Mouse (Mus musculus): Measurements from ENCODE around the gene Ptprj.
"Not testable (repeated sequence)": the region's sequence is repeated elsewhere in the genome, so short reads cannot be mapped to it uniquely, and the experiment has no call there.

Ptprj gene

DNA sequence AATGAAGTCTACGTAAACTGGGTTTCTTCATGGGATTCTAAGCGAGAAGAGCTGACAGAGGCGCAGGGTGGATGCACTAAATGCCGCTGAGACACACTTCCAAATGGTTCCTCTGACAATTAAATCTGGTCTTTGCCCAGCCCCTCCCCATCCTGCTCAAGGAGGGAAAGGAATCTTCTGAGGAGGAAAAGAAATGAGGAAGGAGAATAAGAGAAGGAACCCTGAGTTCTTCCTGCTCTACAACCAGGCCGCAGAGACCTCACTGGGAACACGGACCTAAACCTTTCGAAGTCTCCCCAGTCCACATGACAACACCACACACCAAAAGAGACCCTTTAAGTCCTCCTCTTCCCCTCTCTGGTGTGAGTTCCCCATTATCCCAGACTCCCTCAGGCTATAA lies 101.9 kb downstream of the Ptprj start:
- no peak for DNase-seq (ENCODE audit: low spot score)

DNA sequence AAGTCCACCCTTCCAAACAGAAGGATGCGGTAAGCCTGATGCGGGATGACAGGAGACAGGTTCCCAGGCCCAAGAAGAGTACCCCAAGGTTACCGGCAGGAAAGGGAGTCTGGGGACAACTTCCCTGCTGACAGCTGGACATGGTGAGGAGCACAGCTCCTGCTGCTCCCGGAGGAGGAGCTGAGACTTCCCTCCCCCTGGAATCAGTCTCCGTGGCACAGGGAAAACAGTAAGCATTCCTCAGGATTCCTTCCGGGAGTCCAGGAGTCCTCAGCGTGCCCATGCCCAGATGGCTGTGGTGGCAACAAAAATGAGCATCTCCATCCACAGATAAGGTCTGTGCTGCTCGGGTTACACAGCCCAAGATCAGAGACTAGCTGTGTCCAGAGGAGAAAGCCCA lies 102.8 kb downstream of the Ptprj start:
- no peak for DNase-seq (ENCODE audit: low spot score)

GRCm38 (mm10) chr2:90476792-90477191 lies 103.7 kb downstream of the Ptprj start:
- no peak for DNase-seq (ENCODE audit: low spot score)

- DNase-seq (ENCODE audit: low spot score): no peak
Observed at GRCm38 (mm10) chr2:90476319-90476718, 104.1 kb downstream of the Ptprj start.

- peak; percentile 89 for DNase-seq (ENCODE audit: low spot score)
Observed at GRCm38 (mm10) chr2:90474593-90475405, 105.6 kb downstream of the Ptprj start.

DNA sequence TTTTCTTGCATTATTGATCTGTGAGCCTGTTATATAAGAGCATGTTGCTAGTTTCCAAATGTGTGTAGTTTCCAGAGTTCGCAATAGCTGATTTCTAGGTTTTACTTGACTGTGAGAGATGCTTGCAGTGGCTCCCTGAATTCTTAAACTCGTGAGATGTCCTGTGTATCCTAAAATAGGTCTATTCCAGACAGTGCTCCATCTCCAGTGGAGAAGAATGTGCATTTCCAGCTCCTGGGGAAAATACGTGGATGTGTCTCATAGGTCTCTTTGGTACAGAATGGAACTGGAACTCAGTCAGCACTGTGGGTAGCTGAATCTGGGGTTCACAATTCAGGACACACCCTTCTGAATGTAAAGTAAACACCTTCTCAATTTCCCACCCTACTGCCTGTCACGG lies 107.7 kb downstream of the Ptprj start:
- no peak for DNase-seq (ENCODE audit: low spot score)

DNA sequence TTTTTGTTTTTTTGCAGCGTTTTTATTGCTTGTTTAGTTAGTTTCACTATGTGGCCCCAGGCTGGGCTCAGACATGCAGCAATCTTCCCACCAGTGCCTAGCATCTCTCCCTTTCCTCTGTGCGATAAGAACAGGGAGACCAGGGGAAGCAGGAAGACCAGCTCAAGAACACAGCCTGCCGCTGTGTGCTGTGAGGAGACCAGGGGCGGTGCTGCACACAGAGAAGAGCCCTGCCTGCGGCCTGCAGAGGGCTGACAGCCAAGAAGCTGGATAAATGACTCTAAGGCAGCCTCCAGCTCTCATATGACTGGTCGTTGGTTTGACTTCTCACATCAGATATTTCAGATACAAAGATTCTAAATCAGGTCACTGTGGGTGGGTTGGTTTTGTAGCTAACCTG lies 110.3 kb downstream of the Ptprj start:
- DNase-seq (ENCODE audit: low spot score): no peak

- DNase-seq (ENCODE audit: low spot score): no peak
Observed at GRCm38 (mm10) chr2:90466480-90466879, 114.0 kb downstream of the Ptprj start.

DNA sequence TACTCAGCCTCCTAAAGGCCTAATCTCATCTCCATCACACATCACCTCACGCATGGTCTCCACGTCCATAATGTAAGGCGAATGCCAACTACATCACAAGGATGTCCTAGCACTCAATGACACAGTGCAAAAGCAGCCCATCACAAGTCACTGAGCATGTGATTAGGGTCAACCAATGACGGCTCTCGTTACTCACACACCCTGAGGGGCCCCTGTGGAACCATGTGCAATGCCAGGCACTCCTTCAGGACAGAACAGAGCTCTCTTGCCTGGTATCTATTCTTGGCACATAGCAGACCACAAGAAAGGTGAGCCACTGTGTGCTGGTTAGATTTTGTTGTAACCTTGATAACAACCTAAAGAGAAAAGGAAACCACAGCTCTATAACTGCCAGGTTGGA lies 116.7 kb downstream of the Ptprj start:
- DNase-seq (ENCODE audit: low spot score): no peak

DNA sequence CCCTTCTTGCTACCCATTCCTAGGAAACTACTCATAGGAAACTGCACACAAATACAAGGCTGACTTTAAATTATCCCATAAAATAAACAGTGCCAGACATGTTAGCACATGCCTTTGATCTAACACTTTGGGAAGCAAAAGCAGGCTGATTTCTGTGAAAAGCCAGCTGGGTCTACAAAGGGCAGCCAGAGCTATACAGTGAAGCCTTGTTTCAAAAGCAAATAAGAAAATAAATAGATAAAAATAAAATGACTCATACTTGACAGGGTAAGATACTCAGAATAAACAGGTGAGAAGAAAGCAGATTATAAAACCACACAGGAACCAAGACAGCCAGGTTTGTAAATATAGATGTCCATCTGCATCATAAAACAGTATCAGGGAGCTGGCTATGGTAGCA lies 118.2 kb downstream of the Ptprj start:
- no peak for DNase-seq (ENCODE audit: low spot score)

DNA sequence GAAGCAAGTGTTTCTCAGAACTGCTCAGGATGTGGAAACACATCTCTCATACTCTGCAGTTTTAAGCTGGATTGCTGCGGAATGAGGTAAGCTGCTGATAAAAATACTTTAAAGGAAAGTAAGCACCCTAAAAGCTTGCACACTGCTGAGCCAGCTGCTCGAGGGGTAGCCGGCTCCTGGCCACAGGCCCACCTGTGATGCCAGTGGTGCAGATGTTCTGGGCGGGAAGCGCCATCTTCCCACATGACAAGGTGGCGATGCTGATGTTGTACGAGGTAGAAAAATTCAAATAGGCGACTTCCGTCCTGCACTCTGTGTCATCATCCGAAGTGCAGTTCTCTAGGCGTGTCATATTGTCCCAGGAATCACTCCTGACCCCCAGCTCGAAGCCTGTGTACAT lies 122.5 kb downstream of the Ptprj start:
- no peak for DNase-seq (ENCODE audit: low spot score)

GRCm38 (mm10) chr2:90452380-90452779 lies 128.1 kb downstream of the Ptprj start:
- no peak for DNase-seq (ENCODE audit: low spot score)

DNA sequence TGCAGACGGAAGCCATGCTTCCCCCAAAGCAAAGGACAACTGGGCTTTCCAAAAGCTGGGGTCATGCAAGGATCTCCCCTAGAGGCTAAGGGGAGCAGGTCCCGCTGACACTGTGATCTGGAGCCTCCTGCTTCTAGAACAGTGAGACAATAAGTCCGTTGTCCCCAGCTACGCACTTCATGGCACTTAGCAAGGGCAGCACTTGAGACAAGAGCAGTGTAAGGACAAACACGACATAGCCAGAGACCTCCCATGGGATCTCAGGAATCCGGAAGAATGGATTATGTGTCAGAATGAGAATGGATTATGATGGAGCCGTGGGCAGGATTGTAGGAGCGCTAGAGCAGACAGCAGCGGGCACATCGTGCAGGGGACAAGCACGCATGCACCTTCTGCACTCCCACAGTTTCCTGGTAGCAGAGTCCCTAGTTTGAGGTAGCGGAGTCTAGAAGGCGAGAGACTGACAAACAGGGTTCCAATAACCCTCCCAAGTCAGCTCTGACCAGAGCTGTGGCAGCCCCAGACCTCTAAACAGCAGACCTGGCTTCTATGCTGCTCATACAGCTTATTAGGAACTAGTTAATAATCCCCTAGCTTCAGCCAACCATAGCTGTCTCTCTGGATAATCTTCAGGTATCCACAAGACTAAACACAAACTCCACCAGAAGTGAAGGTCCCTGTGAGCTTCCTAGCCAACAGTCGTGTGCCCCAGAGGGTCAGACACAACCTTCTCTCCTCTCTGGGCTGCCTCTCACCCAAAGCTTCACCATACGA lies 131.3 kb downstream of the Ptprj start:
- DNase-seq (ENCODE audit: low spot score): no peak

GRCm38 (mm10) chr2:90443811-90444210 lies 136.6 kb downstream of the Ptprj start:
- no peak for DNase-seq (ENCODE audit: low spot score)

DNA sequence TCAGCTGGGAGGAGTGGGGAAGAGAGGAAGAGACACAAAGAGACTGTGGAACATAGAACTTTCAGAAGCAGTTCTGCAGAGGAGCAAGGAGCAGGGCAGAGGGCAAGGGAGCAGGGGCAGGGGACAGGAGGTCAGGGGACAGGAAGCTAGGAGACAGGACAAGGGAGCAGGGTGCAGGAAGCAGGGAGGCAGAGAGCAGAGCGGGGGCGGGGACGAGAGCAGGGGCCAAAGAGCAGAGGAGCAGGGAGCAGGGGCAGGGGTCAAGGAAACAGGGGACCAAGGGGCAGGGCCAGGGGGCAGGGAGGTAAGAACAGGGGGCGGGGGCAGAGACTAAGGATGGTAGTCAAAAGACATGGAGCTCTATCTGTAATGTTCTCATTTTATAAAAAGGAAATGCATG lies 138.6 kb downstream of the Ptprj start:
- DNase-seq (ENCODE audit: low spot score): not testable (repeated sequence)

DNA sequence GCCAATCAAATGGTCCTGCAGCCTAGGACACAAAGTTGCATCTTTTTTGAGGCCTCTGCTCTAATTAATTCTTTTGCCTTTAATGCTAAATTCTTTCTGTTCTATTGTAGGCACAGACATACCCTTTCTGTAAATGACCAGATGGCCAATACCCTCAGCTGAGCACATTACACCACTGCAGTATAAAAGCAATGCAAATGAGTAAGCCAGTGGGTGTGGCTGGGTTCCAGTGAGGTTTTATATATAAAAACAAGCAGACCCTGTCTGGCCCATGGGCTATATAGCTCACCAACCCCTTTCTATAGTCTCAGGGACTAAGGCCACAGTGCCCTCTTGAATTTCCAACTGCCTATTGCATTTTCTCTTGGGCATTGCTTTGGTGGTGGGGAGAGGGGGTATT lies 140.3 kb downstream of the Ptprj start:
- DNase-seq (ENCODE audit: low spot score): peak; percentile 3

DNA sequence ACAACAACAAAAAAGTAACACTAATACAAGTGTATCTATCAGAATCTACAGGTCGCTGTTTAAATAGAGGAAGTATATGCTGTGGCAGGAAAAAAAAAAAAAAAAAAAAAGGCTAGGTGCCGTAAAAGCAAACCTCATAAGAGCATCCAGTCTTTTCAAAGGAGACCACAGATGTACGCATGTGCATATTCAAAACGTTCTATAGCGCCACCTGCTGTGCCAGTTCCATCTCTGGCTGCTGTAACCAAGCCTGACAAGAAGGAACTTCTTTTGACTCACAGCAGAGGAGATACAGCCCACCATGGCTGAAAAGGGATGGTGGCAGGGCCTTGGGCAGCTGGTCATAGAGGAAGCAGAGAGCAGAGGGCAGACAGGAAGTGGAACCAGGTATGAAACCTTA lies 143.0 kb downstream of the Ptprj start:
- DNase-seq (ENCODE audit: low spot score): not testable (repeated sequence)

GRCm38 (mm10) chr2:90429782-90430181 lies 150.7 kb downstream of the Ptprj start:
- DNase-seq (ENCODE audit: low spot score): not testable (repeated sequence)

DNA sequence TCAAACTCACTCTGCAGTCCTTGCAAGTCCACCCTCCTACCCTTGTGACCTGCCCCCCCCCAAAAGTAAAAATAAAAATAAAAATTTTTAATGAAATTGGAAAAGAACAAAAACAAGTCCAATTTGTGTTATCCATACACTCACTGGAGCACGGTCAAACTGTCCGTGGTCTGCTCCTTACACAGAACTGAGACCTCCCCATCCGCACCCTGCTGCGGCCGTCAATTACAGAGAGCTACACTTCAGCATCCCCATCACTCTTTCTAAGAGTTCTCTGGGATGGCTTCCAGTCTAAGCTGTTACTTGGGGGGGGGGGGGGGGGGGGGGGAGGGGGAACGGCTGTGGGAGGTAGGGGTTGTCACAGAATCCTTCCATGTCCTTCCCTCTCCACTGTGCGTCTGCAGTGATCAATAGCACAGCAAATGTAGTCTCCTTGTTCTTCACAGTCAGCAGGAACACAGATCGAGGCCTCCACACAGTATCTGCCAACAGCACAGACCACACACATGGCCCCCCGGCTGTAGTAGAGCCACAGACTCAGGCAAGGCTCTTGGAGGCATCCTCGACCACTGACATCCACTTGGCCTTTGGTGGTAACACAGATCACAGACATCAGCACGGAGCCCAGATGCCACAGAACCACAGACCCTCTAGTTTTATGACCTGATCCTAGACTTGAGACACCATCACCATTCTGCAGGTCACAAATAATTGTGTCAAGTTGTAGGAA lies 151.3 kb downstream of the Ptprj start:
- not testable (repeated sequence) for DNase-seq (ENCODE audit: low spot score)

GRCm38 (mm10) chr2:90424937-90425336 lies 155.5 kb downstream of the Ptprj start:
- not testable (repeated sequence) for DNase-seq (ENCODE audit: low spot score)

GRCm38 (mm10) chr2:90422282-90422681 lies 158.2 kb downstream of the Ptprj start:
- DNase-seq (ENCODE audit: low spot score): not testable (repeated sequence)

DNA sequence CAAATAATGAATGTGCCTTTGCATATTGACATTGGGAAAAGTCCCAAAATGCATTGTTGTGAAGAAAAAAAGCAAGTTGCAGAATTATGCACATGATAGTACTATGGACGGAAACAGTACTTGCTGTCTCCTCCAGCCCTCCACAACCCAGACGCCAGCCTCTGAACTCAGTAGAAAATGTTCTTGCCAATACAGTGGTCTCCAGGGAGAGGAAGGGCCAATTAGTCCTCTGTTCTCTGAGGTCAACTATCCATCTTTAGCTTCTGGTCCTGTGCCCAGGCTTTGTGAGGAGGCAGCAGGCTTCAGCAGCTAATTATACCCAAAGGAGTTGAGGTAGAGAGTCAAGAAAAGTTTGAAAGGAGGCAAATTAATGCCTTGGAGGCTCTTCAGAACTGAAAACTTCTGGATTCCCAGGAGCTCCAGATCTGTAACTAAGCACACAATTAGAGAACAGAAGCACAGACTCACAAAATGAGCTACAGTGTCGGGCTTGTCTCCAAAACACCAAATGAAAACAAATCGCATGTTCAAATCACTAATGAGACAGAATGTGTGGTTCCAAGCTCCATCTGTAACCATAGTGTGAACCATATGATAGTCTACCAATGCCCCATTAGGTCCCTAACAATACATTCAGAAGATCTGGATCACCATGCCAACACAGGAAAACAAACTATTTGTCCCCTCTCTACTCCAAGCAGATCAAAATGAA lies 166.2 kb downstream of the Ptprj start:
- DNase-seq (ENCODE audit: low spot score): not testable (repeated sequence)

Measured in layer of hippocampus, adult 11-12 months (tissue).